Mouse (Mus musculus) adrenal gland, adult 8-10 months (tissue): ENCODE data around the gene AL732309.1. TPM values are rescaled to one million over a fixed set of nuclear protein-coding genes. Genes with fewer than 3 reads are reported as not detected.
"Not testable (repeated sequence)": the region's sequence is repeated elsewhere in the genome, so short reads cannot be mapped to it uniquely, and the experiment has no call there.

Experiments used
- DNase-seq: peaks from one replicate; pipeline ENCODE4 v3.0.0; 2022
- total RNA-seq, 4 experiments: library from RNA; stranded (reverse); gene quantifications; 2 replicates each; pipeline ENCODE4 v1.2.4; 2022

The AL732309.1 gene
- total RNA-seq, 4 experiments from 2014 or later: 2.2 to 8.9 (median 6.1) TPM

- no peak for DNase-seq
Measured at GRCm38 (mm10) chr2:25267241-25267640, 20.6 kb upstream of the AL732309.1 start.

GRCm38 (mm10) chr2:25266720-25267119 lies 20.1 kb upstream of the AL732309.1 start:
- DNase-seq: no peak

GRCm38 (mm10) chr2:25265897-25266656 lies 19.4 kb upstream of the AL732309.1 start:
- no peak for DNase-seq

GRCm38 (mm10) chr2:25264851-25265250 lies 18.2 kb upstream of the AL732309.1 start:
- DNase-seq: no peak

DNA sequence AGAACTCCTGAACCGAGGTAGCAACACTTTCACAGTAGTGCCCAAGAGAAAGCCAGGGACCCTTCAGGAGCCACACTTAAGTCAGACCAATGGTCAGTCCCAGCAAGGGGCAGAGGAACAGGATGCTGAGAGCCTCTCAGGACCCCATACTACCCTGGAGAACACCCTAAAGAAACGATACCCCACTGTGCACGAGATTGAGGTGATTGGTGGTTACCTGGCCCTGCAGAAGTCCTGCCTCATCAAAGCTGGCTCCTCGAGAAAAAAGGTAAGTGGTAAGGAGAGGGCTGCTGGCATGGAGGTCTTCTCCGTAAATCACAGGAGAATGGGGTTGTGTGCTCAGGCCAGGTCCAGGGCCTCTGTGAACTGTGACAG lies 17.6 kb upstream of the AL732309.1 start:
- no peak for DNase-seq

DNA sequence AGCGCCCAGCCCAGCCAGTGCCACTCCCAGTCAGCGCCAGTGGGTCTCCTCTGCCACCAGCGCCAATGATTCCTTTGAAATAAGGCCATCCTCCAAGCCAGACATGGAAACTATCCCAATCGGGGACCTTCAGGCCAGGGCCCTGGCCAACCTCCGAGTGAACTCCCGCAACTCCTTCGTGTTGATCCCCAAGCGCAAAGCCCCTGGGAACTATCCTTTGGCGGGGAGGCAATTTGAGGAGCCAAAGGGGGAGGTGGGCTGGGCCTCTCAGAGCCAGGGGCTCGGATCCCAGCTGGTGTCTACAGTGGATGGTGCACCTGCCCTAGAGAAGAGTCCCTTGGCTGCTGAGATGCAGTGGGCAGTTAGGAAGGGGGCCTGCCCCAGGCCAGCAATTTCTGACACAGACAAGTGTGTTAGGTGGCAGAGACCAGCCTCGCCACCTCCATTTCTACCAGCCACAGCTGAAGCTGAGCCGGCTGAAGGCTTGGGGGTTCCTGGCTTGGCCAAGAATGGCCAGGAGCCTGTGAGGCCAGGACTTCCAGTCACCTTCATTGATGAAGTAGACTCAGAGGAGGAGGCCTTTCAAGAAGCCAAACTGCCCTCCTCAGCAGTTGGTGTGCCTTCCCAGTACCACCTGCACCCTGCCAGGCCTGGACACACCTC lies 17.1 kb upstream of the AL732309.1 start:
- no peak for DNase-seq

GRCm38 (mm10) chr2:25262795-25263622 lies 16.3 kb upstream of the AL732309.1 start:
- no peak for DNase-seq

DNA sequence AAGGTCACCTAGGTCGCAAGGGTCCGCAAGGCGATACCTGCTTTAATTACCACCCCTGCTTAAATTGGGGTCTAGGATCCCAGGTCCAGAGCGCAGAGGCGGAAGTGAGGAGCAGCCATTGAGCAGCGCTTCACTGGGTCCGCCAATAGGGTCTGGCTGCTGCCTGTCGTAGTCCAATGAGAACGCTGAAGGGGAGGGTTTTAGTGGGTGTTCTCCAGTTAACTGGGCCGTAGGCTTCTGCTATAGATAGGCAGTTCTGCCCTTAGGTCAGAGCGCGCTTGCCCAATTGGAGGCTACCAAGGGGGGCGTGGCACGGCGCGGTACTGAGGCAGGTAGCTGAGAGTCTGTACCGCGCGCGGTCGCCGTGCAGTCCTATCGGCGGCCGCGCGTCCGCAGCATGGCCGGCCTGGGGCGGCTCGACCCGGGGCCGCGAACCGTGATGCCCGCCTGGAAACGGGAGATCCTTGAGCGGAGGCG lies 15.7 kb upstream of the AL732309.1 start, which contains the start of gene Tprn:
TSS of gene Tprn (plus strand) at position 328 of the 477 bp plus-strand sequence.
- peak; percentile 95 for DNase-seq

- DNase-seq: no peak
Measured at GRCm38 (mm10) chr2:25261870-25262269, 15.2 kb upstream of the AL732309.1 start.

GRCm38 (mm10) chr2:25258887-25259286 lies 12.2 kb upstream of the AL732309.1 start:
- no peak for DNase-seq

DNA sequence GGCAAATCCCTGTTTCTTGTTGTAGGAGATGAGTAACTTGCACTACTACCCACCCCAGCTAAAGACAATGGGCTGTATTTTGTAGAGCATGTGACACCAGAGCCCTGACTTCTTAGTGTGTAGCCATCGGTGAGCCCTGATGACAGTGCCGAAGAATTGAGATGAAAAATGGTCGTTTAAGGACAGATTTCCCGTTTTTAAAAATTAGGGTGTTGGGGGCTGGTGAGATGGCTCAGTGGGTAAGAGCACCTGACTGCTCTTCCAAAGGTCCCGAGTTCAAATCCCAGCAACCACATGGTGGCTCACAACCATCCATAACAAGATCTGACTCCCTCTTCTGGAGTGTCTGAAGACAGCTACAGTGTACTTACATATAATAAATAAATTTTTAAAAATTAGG lies 10.6 kb upstream of the AL732309.1 start:
- DNase-seq: not testable (repeated sequence)

GRCm38 (mm10) chr2:25256443-25257109 lies 9.9 kb upstream of the AL732309.1 start:
- DNase-seq: not testable (repeated sequence)

DNA sequence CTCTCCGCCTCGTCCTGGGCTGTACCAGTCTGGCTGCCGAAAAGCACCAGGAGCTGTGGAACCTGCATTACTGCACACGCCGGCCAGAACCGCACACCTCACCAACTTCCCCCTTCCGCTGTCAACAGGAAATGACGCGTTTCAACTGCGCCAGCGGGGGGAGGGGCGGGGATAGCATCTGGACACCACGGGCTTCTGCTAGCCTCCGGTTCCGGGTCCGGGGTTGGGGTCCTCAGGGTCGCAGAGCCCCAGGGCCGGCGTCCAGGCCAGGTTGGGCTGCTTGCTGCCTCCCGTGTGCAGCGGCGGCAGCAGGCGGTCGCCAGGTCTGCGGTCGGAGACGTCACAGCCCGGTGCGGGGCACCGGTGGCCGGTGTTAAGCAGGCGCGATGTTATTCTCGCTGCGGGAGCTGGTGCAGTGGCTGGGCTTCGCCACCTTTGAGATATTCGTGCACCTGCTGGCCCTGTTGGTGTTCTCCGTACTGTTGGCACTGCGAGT lies 8.7 kb upstream of the AL732309.1 start, which contains the start of gene Tmem203:
TSS of gene Tmem203 (plus strand) at position 156 of the 496 bp plus-strand sequence.
- peak; percentile 76 for DNase-seq

- no peak for DNase-seq
Measured at GRCm38 (mm10) chr2:25252331-25252730, 5.7 kb upstream of the AL732309.1 start.

DNA sequence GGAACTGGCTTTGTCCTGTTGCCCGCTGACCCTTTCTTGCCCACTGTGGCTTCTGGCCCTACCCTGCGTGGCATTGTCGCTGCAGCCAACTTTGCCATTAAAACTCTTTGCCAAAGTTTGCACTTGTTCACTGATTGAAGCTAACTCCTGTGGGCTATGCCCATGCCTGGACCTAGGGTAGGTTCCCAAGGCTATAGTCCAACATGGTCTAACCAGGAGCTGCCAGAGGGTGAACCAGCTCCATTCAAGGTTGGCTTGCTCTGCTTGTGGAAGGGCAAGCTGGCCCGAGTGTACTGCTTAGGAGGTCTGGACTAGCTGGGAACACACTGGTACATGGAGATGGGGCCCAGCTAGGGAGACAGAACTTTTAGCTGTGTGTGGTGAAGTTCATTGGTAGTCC lies 2.5 kb downstream of the AL732309.1 start:
- DNase-seq: no peak

DNA sequence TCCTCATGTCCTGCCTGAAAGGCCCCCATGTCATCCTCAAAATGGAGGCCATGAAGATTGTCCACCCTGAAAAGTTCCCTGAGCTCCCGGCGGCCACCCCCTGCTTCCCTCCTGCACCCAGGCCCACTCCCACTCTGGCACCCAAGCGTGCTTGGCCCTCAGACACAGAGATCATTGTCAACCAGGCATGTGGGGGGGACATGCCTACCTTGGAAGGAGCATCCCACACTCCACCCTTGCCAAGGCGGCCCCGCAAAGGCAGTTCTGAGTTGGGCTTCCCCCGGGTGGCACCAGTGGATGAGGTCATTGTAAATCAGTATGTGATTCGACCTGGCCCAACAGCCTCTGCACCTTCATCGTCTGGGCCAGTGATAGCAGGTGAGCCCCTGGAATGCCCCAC lies 3.3 kb downstream of the AL732309.1 start:
- DNase-seq: no peak

- no peak for DNase-seq
Measured at GRCm38 (mm10) chr2:25242101-25242506, 4.6 kb downstream of the AL732309.1 start, which contains the start of the genes Rnf208 and Cysrt1. TSS of gene Rnf208 (plus strand) at chr2:25242255. TSS of gene Cysrt1 (minus strand) at chr2:25242452.

- no peak for DNase-seq
Measured at GRCm38 (mm10) chr2:25241438-25241775, 5.3 kb downstream of the AL732309.1 start.

DNA sequence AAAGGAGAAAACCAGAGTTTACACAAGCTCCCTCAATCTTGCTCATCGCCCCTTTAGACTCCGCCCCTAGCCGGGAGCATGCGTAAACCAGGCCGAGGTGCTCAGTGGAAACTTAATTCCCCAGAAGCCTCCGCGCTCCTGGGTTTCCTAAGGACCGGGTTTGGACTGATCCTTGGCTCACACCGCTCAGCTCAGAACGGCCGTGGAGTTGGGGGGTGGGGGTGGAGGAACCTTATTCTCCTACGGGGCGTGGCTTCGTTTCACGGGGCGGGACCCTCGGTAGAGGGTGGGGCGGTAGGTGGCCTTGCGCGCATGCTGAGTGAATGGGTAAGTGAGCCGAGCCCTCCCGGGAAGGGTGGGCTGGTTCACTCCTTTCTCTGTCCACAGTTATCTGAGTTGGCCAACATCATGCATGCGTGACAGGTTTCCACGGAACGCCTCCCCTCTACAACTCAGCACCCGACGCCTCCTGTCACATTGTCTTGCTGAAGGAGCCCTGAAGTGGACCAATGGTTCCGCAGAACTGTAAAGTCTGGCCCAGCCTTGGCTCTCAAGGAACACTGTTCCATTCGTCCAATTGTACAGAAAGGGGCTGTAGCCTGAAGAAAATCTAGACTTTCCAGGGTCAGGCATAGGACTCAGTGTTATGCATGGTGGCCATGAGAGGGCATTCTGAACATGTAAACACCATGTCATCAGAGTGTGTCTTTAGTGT lies 5.8 kb downstream of the AL732309.1 start:
- peak; percentile 77 for DNase-seq

DNA sequence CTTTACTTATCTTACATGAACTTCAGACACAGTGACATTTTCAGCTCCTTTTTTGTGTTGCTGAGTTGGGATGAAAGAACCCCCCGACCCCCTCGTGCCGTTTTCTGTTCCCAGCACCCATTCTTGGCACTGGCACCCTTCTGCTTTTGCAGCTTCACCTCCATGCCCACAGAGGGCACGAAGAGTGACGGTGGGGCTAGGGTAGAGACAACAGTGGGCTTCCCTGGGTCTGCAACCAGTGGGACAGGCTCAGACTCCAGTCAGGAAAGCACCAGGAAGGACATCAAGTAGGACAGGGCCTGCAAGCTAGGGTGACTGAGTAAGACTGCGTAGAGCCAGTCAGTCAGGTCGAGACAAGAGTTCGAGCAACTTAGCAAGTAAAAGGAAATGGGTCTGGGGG lies 6.4 kb downstream of the AL732309.1 start:
- no peak for DNase-seq

DNA sequence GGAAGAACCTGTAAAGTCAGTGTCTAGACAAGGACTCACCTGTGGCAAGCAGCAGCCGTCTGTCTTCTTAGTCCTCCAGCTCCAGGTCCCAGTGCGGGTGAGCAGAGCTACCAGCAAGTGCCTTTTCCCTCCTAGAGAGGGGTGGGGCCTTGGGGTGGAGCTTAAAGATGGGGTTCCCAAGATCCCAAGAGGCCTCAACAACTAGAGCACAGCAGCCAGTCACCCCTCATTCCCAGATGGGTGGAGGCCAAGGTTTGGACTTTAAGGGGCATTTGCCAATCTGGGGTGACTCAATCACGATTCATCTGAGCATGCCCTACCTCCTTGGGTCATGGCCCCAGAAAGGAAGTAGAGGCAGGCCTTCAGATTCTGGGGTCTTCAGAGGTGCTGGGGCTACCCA lies 6.9 kb downstream of the AL732309.1 start:
- DNase-seq: no peak
